Mouse (Mus musculus) thymus, postnatal 4 days (tissue): ENCODE measurements around the gene Cyp2d26.
"Not testable (repeated sequence)": the region's sequence is repeated elsewhere in the genome, so short reads cannot be mapped to it uniquely, and the experiment has no call there.

Source experiments
- DNase-seq: peaks from one replicate; pipeline ENCODE4 v3.0.0; 2021

The Cyp2d26 gene

DNA sequence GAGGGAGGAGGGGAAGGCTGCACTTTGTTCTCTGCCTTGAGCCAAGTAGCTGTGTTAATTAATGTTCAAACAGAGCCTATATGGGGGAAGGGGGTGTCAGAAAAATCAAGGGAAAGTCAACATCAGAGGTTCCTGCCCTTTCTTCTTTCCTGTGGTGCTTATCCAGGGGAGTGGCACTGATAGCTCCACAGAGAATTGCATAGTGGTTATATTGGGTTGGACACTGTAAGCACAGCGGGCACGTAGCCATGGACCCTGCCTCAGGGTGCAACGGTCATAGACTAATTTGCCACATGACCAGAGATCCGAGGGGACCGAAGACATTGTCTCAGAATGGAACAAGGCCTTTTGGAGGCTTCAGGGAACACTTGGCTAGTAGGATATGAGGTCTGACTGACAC is at the start of gene Cyp2d26:
Gene Cyp2d26 (minus strand): TSS at position 18 of the 400 bp plus-strand sequence.
- DNase-seq = no peak

DNA sequence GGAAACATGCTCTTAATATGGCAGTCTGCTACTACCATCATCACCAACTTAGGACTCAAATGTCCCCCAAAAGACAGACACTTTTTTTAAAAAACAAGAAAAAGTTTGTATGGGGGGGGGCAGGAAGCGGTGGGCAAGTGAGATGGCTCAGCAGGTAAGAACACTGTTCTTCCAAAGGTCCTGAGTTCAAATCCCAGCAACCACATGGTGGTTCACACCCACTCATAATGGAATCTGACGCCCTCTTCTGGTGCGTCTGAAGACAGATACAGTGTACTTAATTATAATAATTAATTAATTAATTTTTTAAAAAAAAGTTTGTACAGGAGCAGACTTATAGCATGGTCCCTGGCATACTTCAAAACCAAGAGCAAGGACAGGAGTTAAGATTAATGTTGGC is 45.1 kb upstream of the Cyp2d26 start:
- DNase-seq = no peak

DNA sequence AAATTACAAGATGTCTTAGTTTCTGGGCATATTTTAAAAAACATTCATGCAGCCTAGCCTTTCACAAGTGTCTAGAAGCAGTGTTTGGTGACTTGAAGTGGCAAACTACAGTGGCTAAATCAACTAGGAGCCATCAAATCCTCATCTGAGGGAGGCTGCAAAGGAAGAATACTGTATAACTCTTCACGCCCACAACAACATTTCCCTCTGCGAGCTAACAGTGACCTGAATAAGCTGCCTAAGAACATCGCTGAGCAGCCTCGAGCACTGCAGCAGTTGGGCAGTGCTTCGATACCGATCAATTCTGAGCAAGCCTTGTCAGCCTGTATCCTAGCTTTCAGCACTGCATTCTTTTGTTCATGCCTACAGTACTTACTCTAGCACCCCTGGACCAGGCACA is 35.8 kb upstream of the Cyp2d26 start:
- DNase-seq = no peak

DNA sequence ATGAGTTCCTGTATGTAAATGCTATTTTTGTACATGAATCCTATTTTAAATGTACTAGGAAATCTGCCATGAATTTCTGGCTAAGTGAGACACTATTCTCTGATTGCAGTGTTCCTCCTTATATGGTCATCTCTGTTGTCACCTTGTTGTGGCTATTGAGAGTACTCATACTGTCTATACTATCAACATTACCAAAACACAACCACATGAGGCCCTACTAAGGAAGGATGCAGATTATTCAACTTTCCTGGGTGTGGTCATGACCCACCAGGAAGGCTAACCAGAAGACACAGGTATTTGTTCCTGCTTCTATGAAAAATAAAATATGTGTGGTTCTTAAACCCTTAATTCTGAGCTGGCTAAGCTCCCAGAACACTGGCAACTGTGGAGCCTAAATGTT is 31.8 kb upstream of the Cyp2d26 start:
- DNase-seq = no peak

DNA sequence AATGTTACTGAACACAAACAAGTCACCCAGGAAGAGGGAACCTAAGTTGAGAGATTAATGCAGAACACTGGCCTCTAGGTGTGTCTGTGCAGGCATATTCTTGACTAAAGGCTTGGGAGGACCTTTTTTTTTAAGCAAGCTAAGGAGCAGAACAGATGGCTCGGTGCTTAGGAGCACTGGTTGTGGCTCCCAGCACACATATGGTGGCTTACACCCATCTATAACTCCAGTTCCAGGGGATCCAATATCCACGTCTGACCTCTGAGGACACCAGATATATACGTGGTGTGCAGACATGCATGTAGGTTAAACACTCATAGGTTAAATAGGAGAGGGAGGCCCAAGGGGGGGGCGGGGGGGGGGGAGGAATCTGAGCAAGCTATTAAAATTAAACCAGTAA is 28.3 kb upstream of the Cyp2d26 start:
- DNase-seq = no peak

DNA sequence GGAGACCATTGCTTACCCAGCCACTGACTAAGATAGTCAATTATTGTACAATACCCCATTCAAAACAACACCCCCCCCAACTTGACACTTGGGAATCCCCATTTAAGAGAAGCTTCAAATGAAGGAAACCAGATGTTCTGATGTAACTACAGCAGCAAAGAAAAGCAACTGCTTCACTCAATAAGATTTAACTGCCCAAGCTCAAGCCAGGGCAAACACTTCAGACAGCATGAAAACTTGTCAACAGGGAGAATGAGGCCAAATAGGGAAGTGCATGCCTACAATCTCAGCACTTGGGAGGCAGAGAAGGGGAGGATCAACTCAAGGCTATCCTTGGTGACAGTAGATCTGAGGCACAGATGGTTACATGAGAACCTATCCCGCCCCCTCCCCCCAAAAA is 27.6 kb upstream of the Cyp2d26 start:
- no peak for DNase-seq

DNA sequence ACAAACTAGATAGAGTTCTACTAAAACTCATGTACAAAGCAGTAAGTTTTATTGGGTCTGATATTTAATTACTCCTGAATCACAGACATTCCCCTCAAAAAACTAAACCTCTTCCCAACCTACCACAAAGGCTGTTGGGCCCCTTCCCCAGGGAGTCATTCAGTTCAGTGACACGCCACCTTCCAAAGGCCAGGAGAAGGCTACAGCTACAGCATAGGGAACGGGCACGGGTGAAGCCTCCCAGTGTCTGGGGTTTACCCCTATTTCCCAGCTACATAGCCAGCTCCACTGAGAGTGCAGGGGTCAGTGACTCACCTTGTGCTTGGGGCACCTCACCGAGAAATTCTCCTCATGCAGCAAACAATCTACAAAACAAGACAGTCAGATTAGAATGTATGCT is 21.2 kb upstream of the Cyp2d26 start:
- DNase-seq = no peak

DNA sequence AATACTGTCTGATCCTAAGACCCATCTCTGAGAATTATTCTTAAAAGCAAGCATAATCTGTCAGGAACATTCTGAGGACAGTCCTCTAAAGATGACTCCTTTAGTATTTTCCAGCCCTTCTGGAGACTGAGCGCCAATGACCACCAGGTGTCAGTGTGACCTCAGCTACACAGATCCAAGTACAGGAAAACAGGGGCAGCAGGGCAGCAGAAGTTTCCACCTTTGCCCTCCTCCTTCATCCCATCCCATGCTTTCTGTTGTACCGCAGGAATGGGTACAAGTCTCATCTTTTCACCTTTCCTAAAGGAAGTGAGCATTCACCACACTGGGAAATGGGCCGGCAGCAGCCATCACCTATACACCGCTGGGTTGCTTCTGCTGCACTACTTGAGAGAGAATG is 20.7 kb upstream of the Cyp2d26 start:
- peak; percentile 77 for DNase-seq

DNA sequence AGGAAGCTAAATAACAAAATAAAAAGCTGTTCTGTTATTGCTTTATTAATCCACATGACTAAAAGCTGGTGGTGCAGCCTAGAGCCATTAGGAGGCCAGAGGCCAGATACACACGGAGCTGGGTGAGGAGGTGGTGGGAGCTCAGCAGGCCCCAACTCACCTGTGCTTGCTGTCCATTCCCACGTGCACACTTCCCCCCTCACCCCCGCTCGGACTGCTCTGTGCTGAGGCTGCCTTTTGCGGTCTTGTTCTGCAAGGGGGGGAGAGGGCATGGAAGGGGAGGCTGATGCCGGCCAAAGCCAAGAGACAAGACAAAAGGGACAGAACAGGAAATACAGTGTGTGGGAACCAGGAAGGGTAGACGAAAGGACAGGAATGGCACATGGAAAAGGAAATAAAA is 20.2 kb upstream of the Cyp2d26 start:
- no peak for DNase-seq

DNA sequence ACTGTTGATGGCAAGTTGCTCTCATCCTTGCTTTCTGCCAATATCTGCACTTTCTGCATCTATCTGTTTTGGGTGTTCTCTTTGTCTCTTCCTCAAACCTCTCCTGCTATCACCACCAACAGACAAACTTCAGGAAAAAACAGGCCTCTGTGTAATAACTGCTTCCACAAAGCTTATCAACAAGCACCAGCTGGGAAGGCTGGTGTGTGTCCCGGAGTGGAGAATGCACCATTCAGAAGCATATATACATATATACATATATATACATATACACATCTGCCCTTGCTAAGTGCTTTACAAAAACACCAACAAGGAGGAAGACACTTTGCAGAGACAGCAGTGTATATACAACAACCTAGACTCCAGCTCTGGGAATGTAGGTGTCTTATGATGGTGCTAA is 16.5 kb upstream of the Cyp2d26 start:
- no peak for DNase-seq

DNA sequence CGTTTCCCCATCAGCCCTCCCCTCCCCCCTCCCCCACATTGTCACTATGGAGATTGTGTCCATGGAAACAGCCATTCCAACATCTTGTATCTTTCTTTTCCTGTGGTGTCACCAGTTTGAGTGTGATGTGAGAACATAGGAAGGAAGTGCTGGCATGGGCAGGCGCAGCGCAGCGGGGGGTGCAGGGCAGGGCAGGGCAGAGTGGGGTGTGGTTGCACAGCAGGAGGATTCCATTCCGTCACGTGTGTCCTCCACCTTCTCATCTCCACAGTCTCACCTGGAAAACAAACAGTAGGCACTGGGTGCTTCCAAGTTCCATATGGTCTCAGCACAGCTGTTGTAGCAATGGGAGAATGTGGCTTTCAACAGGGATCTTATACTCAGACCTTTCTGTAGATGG is 15.4 kb upstream of the Cyp2d26 start:
- DNase-seq = no peak

DNA sequence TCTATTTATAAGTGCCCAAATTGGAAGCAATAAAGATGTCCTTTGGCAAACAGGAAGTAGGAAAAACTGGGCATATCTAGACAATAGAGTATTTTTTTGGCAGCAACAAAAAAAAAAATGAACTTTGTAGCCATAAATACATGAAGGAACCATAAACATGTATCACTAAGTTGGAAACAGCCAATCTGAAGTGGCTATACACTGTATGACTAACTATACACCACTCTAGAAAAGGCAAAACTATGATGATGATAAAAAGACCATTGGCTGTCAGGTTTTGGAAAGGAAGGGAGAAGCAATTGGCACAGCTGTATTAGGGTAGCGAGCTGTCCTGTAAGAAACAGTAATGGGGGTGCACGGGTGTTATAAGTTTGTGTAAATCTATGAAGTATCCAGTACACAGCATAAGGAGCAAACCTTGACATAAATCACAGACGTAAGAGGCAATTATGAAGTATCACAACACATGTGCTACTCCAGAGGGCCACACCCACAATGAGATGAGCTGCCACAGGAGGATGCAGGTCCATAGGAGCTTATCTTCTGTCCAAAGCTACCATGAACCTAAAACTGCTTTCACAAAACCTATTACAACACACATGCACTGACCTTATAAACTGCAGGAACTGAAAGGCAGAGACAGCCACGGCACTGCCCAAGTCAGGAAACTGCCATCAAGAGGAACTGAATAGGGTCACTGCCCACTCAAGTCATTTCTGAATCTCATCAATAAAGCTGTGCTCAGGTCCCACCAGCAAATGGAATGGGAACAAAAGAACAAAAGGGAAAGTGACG is 13.1 kb upstream of the Cyp2d26 start:
- DNase-seq = no peak

DNA sequence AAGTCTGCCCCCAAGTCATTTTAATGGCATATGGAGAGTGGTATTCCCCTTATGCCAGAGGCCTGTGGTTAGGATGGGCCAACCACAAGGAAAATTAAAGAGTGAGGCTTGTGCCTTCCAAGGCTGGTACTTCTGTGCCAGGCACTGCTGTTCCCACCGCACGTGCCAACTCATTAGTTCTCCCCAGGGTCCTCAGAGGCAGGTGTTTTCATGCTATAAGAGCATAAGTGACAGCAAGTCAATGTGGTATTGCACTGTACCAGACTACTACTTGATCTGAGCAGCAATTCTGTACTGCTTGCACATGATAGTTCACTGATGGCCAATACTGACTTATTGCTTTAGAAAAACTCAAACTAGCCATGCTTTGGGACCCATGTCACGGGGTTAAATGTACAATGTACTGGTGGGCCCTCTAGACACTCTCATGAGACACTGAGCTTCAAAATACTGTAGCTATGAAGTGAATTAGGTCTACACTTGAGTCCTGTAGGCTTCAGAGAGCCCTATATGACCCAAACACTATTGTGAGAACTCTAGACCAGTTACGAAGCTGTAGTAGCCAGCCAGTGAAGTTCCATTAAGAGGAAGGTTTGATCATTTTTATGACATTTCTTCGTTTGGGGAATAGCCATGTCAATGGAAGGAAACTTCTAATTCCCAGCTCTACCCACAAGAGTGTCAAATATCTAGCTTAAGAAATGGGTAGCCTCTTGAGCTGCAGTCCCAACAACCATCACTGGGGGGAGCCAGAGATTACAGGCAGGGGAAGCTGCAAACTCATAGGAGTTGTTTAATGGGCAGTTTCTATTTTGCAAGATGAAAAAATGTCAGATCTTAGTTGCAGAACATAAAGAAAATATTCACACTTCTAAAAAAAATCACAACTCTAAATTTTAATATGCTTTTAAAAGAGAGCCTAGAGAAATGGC is 10.9 kb upstream of the Cyp2d26 start:
- peak; percentile 89 for DNase-seq

DNA sequence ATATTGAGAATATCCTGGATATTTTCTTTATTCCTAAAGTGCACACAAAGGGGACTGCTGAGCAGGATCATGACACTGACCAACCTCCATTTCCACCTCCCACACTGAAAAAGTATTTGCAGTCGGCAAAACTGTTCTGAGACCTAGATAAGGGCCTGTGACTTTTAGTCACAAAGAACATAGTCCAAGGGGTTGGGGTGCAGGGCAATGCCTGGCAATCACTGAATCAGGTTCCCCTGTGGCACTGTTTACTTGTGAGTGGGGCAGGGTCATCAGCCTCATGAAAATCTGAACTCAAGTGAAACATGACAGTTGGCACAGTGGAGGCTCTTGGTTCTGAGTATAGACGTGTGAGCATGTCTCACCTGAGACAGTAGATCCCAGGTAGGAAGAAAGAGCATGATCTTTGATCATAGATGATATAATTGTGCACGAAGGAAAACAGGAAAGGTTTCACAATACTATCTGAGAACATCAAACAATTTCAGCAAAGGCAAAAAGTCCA is 1.9 kb upstream of the Cyp2d26 start:
- DNase-seq = no peak

DNA sequence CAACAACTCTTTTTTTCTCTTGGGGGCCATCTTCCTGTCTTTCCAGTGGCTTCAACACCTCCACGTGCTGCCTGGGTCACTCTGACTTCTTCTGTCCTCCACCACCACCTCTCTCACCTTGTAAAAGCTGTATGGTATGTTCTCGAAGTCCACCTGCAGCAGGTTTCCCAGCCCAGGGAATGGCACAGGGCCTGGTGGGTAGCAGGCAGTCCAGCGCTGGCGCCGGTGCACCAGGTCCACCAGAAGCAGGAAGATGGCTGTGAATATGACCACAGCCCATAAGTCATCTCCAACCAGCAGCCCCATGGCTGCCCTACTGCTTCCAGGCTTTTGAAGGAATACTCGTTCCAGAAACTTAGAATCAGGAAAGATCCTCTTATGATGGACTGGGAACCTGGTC is 226 bp downstream of the Cyp2d26 start:
- DNase-seq = no peak

DNA sequence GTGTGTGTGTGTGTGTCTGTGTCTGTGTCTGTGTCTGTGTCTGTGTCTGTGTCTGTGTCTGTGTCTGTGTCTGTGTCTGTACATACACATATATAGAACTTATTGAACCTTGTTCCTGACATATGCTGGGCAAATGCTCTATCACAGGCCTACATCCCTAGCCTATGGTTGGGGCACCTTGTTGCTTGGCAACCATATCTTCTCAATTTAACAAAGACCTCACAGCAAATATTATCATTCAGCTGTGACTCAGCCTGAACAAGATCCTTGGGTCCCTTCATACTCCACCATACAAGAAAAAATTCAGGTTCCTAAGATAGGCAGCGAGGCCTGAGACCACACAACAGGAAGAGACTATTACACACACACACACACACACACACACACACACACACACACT is 640 bp downstream of the Cyp2d26 start:
- DNase-seq = no peak

DNA sequence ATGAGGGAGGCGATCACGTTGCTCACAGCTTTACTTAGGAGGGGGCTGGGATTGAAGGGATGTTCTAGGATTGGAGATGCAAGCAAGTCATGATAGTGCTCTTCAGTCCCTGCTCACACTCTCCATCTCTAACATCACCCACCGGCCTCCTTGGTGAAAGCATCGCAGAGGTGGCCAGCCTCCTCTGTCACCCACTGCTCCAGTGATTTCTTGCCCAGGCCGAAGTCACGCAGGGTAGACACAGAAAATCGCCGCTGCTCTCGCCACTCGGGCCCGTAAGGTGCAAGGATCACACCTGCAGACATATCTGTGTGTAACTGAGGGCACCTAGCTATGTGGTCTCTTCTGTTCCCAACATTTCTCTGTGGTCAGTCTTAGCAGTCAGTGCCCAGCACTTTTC is 1.5 kb downstream of the Cyp2d26 start:
- DNase-seq = no peak

DNA sequence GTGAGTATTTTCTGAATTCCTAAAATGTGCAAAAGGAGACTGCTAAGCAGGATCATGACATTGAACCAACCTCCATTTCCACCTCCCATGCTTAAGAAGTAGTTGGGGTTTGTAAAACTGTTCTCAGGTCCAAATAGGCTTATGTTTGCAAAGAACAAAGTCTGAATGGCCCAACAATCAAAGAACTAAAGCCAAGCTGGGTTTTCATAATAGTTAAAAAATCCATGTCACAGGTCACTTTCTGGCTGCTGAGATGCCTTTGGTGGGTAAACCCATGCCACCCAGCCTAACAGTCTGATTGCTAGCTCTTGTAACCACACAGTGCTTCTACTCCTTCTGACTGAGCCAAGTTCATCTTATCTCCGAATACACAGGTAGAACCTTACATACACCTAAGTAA is 9.5 kb downstream of the Cyp2d26 start:
- DNase-seq = no peak

DNA sequence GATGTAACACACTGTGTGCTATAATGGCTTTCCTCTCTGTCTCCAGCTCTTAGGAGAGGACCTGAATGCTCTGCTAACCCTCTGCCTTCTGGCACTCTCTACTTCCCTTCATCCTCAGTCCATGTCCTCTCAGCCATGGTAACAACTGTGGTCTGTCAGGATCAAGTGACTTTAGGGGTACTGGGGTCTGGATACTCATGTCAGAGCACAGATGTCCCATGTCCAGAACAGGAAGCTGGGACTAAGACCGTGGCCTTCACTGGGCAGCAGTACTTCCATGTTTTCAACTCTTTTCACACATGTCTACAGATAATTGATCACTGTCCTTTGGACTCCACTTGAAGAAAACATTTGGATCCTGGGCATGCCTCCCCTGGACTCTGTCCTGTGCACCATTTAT is 10.3 kb downstream of the Cyp2d26 start:
- no peak for DNase-seq

DNA sequence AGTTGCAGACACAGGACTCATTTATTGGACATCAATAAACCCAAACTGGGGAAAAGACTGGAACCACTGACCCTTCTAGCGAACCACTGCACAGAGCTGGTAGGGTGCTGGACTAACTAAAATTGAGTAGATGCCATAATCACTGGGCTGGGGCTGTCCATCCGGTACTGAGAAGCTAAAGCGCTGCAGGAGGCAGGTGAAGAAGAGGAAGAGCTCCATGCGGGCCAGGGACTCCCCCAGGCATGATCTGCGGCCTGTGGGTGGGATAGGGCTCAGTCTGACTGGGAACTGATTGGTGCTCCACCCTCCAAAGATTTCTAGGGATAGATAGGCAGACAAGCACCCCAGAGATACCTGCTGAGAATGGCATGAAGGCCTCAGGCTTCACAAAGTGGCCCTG is 16.2 kb downstream of the Cyp2d26 start:
- not testable (repeated sequence) for DNase-seq

DNA sequence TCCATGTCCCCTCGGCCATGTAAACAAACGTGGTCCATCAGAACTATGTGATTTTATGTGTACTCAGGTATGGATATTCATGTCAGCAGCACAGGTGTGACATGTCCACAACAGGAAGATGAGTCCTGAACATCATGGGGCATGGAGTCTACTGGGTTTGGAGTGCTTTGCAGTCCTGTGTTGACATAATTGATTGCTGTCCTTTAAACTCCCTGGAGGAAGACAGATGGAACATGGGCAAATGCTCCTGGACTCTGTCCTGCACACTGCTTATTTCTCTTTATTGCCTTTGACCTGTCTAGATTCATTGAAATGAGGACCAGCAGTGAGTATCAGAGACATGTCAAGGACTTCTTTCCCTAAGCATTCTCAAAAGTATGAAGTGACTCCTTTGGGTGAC is 28.2 kb downstream of the Cyp2d26 start:
- no peak for DNase-seq

DNA sequence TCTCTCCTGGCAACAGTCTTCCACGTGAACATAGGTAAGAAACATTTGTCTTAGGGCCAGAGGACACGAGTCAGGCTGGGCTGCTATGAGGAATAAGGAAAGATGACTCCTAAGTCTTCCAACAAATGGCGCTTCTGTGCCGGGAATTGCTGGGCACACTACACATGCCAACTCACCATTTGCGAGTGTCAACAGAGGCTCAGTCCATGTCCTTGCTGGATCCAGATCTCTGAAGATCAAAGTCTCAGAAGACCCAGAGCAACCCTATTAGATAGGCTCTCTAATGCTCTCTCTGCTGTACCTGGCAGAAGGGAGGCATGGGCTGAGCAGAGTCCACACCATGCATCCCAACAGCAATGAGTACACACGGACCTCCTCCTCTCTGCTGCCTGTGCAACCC is 29.2 kb downstream of the Cyp2d26 start:
- DNase-seq = no peak

DNA sequence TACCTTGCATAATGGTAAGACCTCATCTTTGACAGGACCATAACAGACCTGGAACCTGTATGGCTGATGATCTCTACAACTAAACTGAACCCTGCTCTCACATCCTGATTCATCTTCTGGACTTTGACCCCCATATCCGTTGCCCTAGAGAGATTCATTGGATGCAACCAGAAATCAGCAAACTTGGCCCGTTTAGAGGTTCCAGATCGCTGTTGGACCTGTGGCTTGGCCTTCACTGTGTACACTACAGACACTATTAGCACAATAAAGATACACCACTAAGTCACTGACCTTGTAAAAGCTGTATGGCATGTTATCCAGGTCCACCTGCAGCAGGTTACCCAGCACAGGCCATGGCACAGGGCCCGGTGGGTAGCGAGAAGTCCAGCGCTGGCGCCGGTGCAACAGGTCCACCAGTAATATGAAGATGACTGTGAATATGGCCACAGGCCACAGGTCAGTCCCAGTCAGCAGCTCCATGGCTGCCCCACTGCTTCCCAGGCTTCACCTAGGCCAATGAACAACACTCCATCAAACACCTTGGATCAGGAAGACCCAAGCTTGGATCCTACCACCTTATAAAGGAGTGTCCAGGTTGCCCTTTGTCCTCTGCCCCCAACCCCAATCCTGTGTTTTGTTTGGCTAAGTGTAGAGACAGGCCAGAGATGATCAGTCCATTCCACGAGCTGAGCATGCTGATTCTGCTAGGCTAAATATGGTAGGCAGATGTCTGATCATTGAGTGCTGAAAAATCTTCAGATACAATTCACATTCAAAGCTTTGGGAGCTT is 30.3 kb downstream of the Cyp2d26 start, which contains the start of gene Cyp2d40:
Gene Cyp2d40 (minus strand): TSS at position 553 of the 790 bp plus-strand sequence.
- DNase-seq = no peak
